Mouse (Mus musculus) thymus, postnatal 0 days (tissue): ENCODE data around the gene Manba. TPM values are rescaled to one million over a fixed set of nuclear protein-coding genes. Genes with fewer than 3 reads are reported as not detected.
"Not testable (repeated sequence)": the region's sequence is repeated elsewhere in the genome, so short reads cannot be mapped to it uniquely, and the experiment has no call there.

Experiments used
- DNase-seq: peaks from one replicate; pipeline ENCODE4 v3.0.0-alpha.2; 2015; ENCODE audit warnings: low spot score
- polyA plus RNA-seq: library from polyadenylated mRNA; unstranded; fragments of >200 nt; fragmentation: Nextera tagmentation; extraction: Ambion mirVana; gene quantifications from 2 replicates; pipeline ENCODE4 v1.2.1, GENCODE M21; 2015

The Manba gene
- polyA plus RNA-seq: 8.4 and 9.3 TPM in 2 replicates

DNA sequence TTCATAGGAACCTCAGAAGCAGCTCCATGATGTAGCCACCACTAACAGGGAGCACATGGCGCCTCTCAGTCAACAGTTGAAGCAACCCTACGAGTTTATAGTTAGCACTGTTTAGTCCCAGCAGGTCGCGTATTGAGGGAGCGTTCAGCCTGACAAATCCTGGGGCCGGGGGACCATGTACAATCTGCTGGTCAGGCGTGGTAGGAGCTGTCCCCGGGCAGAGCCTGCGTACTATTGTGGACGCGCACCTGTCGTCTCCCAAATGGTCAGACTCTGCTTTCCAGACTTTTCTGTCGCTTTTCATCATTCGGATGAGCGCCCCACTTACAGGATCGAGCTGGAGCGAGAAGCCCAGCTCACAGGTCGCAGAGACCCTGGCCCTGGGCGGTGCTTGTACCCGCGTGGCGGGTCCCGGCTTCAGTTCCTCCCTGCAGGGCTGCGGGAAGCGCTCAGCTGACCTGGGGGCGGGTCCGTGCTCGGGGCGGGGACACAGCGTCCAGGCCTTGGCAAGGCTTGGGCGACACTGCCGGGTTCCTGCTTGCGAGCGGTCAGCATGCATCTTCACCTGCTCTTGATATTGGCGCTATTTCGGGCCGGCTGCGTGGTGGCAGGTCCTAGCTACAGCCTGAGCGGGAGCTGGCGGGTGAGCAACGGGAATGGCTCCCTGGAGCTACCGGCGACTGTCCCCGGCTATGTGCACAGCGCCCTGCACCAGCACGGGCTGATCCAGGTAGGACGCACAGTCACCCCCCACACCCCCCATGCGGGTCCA, at the start of gene Manba:
Manba (plus strand) TSS at position 484 of the 772 bp plus-strand sequence.
- DNase-seq: peak; percentile 55

DNA sequence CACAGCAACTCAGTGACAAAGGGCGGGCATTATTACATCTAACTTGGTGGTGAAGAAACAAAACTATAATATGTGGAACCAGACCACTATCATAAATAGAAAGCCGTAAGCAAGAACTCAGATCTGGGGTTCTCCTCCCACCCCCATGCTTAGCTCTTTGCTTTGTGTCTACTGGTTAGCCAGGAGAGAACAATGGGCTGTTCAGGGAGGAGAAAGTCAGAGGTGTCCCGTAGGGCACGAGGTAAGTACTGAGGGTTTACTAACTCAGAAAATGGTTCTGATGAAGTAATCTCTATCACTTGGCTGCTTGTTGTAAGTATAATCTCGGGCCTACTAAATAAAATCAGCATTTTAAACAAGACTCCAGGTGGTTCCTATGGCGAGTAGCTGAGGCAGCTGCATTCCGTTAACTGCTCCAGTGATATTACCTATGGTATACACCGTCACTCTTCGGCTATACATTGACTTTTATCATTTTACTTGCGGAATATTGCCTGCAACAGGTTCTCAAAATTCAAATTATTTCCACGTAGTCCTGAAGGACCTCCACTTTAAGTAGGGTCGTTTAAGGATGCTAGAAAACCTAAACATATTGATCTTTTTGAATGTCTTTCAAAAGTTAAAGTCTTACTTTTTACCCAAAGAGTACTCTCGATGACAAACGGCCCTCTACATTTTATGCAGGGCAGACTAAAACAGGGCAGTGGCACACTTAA, 48.4 kb upstream of the Manba start:
- no peak for DNase-seq

- peak; percentile 100 for DNase-seq
Measured at GRCm38 (mm10) chr3:135437758-135438495, 47.5 kb upstream of the Manba start, which contains the start of gene Ube2d3. Ube2d3 (plus strand) TSS chr3:135438149.

DNA sequence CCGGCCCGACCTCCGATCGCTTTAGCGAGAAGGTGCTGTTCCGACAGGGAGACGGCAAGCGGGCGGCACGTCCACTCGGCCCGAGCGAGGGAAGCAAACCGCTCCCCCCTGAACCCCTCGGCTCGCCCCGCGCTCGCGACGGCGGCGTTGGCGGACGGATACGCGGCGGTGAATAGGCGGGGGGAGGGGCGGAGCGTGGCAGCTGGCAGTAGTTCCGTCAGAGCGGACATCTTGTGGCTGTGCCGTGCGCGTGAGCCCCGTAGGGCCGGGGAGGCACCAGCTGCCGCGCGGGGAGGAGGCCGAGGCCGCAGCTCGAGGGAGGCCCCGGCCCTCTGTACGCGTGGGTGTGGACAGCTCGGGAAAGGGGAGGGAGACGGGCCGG, 46.9 kb upstream of the Manba start:
- DNase-seq: peak; percentile 94

DNA sequence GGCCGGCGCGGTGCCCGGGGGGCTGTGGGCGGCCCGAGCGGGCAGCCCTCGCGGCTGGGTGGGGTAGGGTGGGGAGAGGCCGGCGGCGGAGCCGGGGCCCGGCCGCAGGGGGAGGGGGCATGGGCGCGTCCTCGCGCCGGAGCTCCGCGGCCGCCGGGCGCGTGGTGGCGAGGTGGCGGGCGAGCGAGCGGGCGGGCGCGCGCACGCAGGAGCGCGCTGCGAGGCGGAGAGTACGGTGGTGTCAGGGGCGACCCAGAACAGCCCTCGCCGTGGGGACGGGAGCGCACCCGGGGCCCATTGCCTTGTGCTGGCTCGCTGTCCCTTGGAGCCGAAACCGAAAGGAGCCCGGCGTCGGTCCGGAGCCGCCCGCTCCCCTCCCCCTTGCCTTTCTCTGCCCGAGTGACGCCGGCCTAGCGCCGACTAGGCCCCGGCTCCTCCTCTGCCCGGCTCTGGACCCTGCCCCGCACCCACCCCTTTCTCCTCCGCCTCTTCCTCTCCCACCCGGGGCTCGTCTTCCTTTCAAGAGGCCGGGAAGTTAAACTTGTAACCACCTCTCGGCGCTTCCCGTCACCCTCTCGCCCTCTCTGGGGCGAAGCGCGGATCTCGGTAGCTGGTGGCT, 46.4 kb upstream of the Manba start:
- peak; percentile 87 for DNase-seq

- peak; percentile 19 for DNase-seq
Measured at GRCm38 (mm10) chr3:135439651-135440050, 45.8 kb upstream of the Manba start.

DNA sequence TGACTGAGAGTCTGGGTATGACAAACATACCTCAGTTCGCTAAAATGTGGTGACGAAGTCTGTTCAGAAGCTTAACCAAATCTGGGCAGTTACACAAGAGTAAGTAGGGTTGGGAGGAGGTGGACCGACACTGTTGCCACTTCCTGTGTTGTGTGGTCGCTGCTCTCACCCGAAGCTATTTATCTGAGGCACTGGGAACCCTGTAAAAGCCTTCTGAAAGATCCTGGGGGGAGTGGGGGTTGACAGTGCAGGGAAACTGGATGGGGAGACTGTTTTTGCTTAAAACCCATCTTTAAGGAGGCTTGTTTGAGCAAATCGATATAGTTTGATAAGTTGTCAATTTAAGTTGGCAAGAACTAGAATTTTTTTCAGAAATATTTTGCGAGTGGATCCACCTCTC, 45.2 kb upstream of the Manba start:
- peak; percentile 73 for DNase-seq

DNA sequence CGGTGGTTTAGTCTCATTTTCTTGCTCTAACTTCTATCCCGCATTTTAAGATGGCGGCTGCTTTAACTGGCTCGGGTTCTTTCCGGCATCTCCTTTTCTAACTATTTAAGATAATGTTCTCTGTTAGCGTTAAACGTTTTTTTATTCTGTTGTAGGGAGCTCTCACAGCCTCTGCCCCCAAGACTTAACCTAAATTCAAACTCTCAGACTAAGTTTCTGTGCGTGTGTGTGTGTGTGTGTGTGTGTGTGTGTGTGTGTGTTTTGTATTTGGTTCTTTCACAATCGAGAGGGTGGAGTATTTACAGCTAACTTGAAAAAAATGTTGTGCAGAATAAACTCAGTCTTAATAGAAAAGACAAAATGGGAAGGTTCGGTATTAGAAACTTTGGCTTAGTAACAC, 44.8 kb upstream of the Manba start:
- DNase-seq: no peak

- DNase-seq: no peak
Measured at GRCm38 (mm10) chr3:135444930-135445329, 40.5 kb upstream of the Manba start.

GRCm38 (mm10) chr3:135458981-135459380, 26.4 kb upstream of the Manba start:
- DNase-seq: no peak

DNA sequence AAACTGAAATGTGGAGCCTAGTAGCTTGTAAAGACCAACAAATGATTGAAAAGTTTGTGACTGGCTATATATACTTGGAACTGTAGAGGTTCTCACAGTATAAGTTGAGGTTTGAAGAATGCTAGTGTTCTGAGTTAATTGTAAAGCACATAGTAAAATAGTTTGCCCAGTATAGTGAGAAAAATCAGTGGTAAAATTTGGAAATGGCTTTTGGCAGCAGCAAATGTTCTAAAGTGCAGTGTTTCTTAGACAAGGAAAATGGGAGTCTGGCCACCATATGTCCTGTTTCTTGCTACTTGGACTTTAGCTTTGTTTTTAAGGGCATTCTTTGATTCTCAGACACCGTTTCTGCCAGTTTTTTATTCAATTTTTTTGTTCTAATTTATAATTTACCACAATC, 17.0 kb upstream of the Manba start:
- no peak for DNase-seq

- DNase-seq: no peak
Measured at GRCm38 (mm10) chr3:135469146-135469545, 16.3 kb upstream of the Manba start.

GRCm38 (mm10) chr3:135469974-135470373, 15.4 kb upstream of the Manba start:
- no peak for DNase-seq

DNA sequence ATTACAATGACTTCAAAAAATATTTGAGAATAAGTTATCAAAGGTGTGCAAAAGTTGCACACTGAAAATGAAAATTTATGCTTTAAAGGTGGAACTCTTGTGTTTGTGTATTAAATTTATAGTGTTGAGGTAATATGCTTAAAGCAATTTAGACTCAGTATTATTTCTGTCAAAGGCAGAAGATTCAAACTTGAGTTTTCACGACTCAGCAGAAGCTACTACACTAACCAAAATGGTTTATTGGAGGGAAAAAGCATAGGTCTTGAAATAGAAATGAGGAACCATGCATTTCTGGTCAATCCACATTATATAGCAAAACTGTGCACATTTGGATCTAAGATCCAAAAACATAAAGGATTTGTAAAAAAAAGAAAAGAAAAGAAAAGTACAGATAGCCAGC, 14.6 kb upstream of the Manba start:
- no peak for DNase-seq

GRCm38 (mm10) chr3:135475025-135475424, 10.4 kb upstream of the Manba start:
- no peak for DNase-seq

- DNase-seq: no peak
Measured at GRCm38 (mm10) chr3:135476286-135476685, 9.1 kb upstream of the Manba start.

- DNase-seq: no peak
Measured at GRCm38 (mm10) chr3:135476977-135477376, 8.4 kb upstream of the Manba start.

GRCm38 (mm10) chr3:135479090-135479489, 6.3 kb upstream of the Manba start:
- DNase-seq: not testable (repeated sequence)

DNA sequence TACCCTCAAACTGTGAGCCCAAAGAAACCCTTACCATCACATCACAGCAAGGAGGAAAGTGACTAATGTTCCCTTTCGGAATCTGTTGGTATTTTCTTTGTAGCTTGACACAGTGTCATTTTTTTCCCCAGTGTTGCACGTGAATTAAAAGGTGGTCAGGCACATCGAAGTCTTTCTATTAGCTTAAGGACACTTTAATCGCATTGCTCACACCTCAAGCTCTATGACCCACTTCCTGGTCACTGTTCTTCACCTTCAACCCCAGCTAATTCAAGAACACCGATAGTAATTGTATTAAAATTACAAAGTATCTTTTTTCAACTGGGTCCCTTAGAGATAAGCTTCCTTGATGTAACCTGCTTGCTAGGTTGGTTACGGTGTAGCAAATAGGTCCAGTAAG, 4.6 kb upstream of the Manba start:
- DNase-seq: no peak

DNA sequence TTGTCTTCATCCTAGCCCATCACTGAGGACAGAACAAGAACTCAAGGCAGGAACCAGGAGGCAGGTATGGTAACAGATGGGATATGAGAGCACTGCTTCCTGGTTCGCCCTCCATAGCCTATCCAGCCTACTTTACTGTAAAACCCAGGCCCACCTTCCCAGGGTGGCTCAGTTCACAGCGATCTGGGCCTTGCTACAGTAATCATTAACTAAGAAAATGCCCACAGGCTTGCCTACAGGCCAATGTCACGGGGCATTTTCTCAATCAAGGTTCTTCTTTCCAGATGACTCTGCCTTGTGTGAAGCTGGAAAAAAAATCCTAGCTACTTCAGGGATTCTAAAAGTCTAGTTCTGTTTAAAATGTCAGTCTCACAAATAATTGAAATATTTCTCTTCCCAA, 3.8 kb upstream of the Manba start:
- DNase-seq: no peak

- DNase-seq: not testable (repeated sequence)
Measured at GRCm38 (mm10) chr3:135484650-135485049, 761 bp upstream of the Manba start.

- DNase-seq: peak; percentile 30
Measured at GRCm38 (mm10) chr3:135485900-135486241, 460 bp downstream of the Manba start.
